Mouse (Mus musculus) hematopoietic stem cell, adult 5-6 weeks (primary cell): ENCODE results near the gene Fzr1. TPM values are rescaled to one million over a fixed set of nuclear protein-coding genes. Genes with fewer than 3 reads are reported as not detected.

Experiments
- ATAC-seq, 2 experiments: fragments of 125-278 bp in 1 of 2; replicated peaks in 1 of 2; 2 replicates each; pipeline ENCODE4 v1.8.0; 2016 to 2017; ENCODE audit warnings: inconsistent platforms in 2 of 2, mild to moderate bottlenecking in 2 of 2, moderate number of reproducible peaks in 2 of 2, low read depth in 1 of 2, moderate TSS enrichment in 1 of 2; ENCODE audit not compliant: low FRiP score in 2 of 2, poor library complexity in 2 of 2, severe bottlenecking in 2 of 2, insufficient read depth in 1 of 2, low TSS enrichment in 1 of 2
- total RNA-seq: library from RNA; stranded (forward); fragments of 172-1452, 232-1000 nt; gene quantifications from 2 replicates; pipeline ENCODE4 v1.2.3, GENCODE M21; 2017

Gene Fzr1
- total RNA-seq, 1 experiment from 2014 or later: 11.6 TPM

DNA sequence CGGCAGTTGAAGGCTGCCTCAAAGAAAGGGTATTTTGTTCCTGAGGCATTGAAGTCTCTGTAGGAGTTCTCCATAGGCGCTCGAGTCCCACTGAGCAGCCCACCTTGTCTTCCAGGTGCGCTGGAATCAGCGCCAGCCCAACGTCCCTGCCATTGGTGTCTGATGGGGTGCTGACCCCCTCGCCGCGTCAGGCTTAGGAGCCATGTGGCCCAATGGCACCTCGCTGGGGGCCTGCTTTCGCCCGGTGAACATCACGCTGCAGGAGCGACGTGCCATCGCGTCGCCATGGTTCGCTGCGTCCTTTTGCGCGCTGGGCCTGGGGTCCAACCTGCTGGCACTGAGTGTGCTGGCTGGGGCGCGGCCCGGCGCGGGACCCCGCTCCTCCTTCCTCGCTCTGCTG is 46.0 kb downstream of the Fzr1 start:
- ATAC-seq: no peak

DNA sequence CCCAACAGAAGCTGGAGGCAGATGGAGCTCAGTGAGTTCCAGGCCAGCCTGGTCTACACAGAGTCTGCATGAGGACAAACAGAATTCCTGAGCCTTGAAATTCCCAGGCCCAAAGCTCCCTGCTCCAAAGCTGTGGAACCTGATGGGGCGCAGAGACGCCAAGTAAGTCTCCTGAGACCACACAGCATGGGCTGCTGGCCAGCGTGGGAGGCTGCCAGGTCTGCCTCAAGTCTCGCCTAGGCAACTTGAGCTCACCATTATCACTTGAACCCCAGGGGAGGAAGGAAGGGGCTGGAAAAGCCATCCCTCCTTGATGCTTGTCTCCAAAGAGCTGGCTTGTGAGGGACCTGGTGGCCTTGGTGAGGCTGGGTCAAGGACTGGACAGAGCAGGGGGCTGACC is 48.3 kb downstream of the Fzr1 start:
- no peak for ATAC-seq

DNA sequence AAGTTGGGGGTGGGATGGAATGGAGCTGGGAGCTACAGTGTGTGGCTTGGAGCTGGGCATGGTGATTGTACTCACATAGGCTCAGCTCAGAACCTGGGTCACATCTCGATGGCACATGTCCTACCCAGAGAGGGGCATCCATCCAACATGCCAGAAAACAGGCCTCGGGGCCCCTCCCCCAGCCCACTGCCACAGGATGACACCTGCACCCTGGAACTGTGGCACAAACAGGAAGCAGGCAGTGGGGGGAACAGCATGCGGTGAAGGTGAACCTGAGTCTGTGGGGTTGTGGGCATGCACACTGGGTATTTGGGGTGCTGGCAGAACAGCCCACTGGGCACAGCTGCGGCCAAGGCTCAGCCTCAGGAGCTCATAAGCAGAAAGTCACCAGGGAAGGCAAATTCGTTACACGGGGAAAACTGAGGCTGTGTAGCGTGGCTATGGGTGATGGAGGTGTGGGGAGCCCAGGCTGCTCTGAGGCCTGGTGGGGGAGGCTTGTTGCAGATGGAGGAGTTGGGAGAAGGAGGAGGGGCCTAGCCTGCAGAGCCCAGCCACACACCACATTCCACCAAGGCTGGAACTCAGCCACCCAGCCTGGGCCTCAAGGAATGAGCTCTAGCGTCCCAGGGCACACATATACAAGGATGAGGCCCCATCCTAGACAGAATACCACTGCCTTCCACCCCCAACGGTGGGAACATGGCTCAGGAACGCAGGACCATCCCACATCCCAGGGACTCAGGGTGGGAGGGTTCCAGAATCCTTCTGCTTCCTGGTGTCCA is 48.9 kb downstream of the Fzr1 start:
- peak; percentile 66 to 70 for ATAC-seq

DNA sequence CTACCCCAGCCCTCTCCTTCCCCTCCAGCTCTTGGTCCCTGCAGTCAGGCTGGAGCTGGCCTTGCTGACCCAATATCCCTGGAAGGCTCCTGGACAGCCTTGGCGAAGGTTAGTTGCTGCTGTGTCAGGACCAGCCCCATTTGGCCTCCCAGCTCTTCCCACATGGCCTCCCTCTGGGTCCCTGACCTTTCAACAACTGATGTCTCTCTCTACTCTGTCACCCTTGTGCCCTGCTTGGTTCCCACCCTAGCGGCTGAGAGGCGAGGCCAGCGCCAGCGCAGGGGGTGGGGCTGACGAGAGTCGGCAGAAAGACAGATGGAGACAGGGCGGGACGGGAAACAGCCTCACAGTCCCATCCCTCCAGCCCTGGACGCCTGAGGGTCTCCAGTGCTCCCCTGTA is 49.9 kb downstream of the Fzr1 start, which contains the start of gene Tbxa2r:
Gene Tbxa2r (plus strand): TSS at position 346 of the 400 bp plus-strand sequence.
- peak; percentile 22 to 47; a peak in 1 of 4 replicates for ATAC-seq

DNA sequence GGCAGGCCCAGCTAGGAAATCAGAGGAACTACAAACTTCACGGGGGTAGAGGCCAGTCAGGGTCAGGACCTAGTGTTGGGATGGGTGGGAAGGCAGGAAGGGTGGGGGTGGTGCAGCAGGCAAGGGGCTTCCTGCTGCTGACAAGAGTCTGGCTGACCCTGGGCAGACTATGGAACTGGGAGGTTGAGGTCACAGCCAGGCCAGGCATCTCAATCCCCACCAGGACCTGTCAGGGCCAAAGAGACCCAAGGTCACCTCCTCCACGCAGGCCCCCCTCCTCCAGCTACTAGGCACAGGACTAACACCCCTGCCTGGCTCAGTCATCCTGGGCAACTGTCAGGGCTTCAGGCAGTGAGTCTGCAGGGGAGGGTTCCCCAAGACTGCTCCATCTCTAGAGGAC is 50.4 kb downstream of the Fzr1 start:
- no peak for ATAC-seq

DNA sequence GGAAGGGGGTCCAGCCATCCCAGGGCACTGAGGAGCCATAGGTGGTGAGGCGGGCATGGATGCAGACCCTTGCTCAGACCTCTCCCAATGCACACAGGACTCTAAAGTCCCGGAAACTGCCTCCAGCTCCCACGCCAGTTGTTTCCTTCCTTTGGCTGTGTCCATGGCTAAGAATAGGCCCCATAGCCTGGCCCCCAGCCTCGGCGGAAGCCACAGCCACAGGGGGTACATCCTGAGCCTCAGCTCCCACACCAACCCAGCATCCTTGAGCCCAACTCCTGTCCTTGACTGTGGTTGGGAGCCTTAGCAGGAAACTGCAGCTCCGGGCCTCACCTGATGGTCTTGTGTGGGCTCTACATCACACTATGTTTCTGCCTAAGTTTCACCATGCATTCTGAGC is 51.5 kb downstream of the Fzr1 start:
- peak; percentile 50 for ATAC-seq

DNA sequence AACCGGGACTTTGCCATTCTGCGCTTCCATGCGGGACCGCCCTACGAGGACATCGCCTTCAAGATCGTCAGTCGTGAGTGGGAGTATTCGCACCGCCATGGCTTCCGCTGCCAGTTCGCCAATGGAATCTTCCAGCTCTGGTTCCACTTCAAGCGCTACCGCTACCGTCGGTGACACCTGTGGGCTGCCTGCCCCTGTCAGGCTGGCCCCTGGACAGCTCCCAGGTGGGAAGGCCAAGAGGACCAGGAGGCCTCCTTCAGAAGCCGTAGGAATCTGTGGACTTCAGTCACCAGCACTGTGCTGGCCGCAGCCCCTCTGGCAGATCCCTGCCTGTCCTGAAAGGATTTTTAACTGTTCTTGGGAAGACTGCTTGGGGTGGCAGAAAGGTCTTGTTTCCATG is 52.5 kb downstream of the Fzr1 start:
- ATAC-seq: no peak

DNA sequence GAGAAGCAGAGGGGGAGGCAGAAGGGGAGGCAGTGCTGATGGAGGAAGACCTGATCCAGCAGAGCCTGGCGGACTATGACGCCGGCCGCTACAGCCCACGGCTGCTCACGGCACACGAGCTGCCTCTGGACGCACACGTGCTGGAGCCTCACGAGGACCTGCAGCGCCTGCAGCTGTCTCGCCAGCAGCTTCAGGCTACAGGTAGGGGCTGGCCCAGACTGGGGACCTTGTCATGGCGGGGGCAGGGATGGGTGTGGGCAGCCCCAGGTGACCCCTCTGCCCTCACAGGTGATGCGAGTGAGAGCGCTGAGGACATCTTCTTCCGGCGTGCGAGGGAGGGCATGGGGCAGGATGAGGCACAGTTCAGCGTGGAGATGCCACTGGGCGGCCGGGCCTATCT is 53.1 kb downstream of the Fzr1 start:
- ATAC-seq: no peak

DNA sequence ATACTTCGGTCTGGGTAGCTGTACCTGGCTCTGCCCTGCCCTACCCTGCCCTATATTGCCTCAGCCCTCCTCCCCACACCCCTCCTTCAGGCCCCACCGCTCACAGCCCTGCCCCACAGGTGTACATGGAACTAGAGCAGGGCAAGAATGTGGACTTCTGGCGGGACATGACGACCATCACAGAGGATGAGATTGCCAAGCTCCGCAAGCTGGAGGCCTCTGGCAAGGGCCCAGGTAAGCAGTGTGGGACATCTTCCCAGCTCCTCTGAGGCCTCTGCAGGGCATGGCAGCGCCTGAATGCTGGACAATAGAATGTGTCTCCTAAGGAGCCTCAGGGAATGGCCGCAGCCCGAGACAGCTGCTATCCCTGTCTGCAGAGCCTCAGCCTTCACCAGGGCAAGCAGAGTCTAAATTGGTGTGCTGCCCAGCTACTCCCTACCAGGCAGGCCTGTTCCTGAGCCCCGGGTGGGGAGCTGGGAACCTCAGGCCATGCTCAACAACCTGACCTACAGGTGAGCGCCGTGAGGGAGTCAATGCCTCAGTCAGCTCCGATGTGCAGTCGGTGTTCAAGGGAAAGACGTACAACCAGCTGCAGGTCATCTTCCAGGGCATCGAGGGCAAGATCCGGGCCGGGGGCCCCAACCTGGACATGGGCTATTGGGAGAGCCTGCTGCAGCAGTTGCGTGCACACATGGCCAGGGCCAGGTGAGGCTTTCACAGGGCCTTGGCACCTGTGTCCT is 54.4 kb downstream of the Fzr1 start:
- no peak for ATAC-seq

DNA sequence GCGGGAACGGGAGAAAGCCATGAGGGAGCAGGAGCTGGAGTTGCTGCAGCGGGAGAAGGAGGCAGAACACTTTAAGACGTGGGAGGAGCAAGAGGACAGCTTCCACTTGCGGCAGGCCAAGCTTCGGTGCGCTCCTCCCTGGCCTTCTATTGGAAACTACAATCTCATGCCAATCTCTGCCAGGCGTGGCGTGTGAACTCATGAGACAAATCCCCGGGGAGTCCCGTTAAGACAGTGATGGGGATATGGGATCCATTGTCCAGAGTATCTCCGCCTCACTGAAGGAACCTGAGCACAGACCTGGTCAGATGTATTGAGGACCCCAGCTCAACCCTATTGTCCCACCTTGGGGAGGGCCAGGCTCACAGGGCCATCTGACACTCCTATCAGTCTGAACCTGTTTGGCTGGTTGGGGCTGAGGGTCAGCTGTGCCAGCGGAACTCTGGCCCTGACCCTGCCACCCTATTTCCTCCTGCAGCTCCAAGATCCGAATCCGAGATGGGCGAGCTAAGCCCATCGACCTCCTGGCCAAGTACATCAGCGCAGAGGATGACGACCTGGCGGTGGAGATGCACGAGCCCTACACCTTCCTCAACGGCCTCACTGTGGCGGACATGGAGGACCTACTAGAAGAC is 55.1 kb downstream of the Fzr1 start:
- no peak for ATAC-seq

DNA sequence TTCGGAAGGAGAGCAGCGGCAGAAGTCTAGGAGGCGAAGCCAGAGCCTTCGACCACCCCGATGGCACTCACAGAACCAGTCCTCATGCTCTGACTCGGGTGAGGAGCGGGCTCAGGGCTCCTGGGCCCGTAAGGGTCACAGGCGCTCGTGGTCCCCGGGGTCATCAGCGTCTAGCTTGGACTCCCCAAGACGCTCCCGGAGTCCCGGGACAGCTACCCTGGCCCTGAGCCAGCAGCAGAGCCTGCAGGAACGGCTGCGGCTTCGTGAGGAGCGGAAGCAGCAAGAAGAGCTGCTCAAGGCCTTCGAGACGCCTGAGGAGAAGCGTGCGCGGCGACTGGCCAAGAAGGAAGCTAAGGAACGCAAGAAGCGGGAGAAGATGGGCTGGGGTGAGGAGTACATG is 55.9 kb downstream of the Fzr1 start:
- no peak for ATAC-seq

DNA sequence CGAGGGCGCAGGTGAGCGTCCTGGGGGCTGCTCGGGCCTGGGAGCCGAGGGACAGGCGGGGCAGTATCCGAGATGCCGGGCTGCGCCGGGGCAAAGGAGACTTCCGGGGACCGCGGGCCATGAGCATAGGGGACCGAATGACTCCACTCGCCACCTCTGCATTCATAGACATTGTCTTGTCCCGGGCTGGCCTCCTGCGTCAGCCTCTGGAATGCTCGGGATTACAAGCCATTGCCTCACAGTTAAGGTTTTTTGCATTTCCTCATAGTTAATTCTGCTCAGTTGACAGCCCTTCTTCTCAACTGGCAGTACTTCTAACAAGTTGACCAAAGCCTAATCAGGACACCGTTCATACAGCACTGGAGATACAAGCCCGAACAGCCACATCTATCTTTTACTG is 56.9 kb downstream of the Fzr1 start:
- ATAC-seq: no peak

DNA sequence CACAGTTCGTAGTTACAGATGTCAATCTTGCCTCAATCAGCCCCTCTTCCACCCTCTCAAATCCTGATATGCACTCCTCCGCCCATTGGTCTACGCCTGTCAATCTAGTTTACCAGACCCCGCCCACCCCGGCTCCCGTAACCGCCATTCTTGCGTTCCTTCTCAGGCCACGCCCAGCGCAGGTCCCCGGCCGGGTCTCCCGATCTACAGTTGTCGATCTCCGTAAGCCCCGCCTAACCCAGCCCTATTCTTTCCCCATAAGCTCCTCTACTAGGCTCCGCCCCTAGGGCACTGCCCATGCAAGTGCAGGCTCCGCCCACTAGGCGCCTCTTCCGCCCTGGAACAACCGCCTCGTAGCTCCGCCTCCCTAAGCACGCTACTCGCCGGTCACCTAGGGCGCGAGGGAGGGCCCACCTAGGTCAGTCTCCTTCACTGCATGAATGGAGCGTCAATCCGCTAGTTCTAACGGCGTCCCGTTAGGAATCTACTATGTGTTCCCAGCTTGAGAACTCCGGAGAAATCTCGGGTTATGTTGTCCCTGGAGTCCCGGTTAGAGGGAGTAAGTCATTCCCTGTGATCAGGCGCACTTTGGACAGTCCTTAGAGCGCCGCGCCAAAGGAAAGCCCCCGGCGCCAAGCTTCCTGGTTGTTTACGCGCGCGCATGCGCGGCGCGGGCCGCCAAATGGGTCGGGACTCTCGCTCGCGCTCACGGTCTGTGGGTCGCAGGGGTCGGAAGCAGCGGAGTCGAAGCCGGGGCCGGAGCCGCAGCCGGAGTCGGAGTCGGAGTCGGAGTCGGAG is 57.6 kb downstream of the Fzr1 start, which contains the start of gene Cactin:
Gene Cactin (plus strand): TSS at position 554 of the 798 bp plus-strand sequence.
- peak; percentile 79 to 86 for ATAC-seq

DNA sequence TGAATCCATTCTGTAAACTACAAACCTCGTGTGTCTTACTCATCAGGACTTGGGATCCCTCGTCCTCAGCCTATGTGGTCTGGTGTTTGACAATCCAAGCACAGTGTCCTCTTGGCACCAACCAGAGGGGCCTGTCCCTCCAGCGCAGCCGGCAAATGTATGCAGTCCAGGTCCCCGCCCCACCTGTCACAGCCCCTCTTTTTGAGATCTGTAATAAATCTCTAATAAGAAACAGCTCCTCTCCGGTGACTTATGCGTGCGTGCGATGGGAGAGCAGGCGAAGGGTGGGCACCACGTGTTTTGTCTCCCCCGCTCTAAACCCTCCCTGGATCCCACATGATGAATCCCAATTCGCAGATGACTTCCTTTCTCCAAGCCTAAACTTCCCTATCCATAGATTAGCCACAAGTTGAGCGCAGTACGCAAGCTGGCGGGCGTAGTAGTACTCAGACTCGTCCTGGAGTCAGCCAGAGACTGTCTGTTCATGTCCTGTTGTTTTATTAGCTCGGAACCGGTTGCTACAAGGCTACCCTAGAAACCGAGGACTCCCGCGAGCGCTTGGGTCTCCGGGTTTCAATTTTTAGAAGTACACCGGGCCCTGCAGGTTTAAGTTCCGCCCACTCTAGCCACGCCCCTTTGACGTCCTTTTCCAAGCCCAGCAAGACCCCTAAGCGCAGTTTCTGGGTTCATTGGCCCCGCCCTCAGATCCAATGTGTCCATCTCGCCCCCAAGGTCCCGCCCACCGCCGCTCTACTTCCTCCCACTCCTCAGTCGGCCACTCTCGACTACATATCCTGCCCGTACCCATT is 58.4 kb downstream of the Fzr1 start:
- ATAC-seq: peak; percentile 67 to 75

DNA sequence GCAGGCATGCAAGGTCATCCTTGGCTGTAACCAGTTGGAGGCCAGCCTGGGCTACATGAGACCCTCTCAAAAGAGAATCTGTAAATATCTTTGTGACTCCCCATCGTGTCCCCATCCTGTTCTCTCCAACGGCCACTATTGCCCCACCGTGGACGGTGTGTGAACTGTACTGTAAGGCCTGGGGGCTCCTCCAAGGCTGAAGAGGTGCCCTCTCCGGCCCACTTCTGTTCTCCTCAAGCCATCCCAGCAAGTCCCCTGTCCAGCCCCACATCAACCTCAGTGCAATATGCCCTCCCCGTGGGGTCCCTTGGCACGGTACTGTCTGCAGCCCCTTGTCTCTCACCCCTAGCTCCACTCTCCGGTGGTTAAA is 59.0 kb downstream of the Fzr1 start:
- no peak for ATAC-seq

DNA sequence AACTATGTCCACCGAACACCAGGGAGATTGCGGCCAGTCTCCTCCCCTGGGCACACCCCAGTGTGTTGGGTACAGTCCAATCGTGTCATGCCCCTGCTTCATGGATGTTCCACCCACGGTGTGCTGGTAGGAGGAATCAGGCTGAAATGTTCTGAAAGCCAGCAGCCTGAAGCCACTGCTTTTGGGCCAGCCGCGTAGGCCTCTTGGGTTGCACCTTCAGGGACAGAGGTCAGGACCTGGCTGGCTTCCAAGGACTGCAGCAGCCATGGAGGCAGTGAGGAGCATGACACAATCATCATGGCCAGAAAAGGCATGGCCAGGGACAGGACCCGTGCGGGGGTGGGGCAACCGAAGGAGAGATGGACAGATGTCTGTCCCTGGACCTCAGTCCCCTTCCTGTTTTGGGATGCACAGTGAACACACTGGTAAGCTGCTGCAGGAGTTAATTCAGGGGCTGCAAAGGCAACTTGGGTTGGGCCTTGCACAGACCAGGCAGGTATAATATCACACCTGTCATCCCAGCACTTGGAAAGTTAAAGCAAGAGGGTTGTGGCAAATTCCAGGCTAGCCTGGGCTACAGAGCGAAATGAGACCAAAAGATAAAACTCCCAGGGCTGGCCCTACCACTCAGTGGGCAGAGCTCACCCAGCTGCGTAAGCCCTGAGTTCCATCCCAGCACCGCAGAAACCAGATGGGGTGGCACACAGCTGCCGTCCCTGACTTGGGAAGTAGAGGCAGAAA is 59.6 kb downstream of the Fzr1 start:
- ATAC-seq: no peak
